Mouse (Mus musculus) embryonic fibroblast, embryonic 13.5 days (primary cell): ENCODE measurements around the gene Tbcel.

ENCODE experiments used
- CTCF ChIP-seq: IDR thresholded peaks from 2 replicates; pipeline ENCODE4 v1.5.1; 2011; ENCODE audit warnings: mild to moderate bottlenecking, control low read depth, low read length, moderate library complexity, borderline replicate concordance; ENCODE audit not compliant: insufficient read depth
- POLR2A ChIP-seq: IDR thresholded peaks from 2 replicates; pipeline ENCODE4 v1.6.1; 2011; ENCODE audit warnings: low read depth, mild to moderate bottlenecking, control low read depth, low read length, moderate library complexity

- TF ChIP-seq POLR2A (no peak), CTCF (no peak)
These were observed 65.5 kb downstream of the Tbcel start for GRCm38 (mm10) chr9:42442100-42442499.
